Mouse (Mus musculus) central nervous system, embryonic 11.5 days (tissue): ENCODE measurements around the gene Isg20. TPM values are rescaled to one million over a fixed set of nuclear protein-coding genes. Genes with fewer than 3 reads are reported as not detected.

Experiments used
- polyA plus RNA-seq: library from polyadenylated mRNA; depleted of rRNA; stranded (reverse); fragments of >200 nt; gene quantifications from 2 replicates; pipeline ENCODE4 v1.2.3, GENCODE M21; 2012; rRNA removed

Isg20 gene
- polyA plus RNA-seq = 1.1 and 1.9 TPM in 2 replicates

DNA sequence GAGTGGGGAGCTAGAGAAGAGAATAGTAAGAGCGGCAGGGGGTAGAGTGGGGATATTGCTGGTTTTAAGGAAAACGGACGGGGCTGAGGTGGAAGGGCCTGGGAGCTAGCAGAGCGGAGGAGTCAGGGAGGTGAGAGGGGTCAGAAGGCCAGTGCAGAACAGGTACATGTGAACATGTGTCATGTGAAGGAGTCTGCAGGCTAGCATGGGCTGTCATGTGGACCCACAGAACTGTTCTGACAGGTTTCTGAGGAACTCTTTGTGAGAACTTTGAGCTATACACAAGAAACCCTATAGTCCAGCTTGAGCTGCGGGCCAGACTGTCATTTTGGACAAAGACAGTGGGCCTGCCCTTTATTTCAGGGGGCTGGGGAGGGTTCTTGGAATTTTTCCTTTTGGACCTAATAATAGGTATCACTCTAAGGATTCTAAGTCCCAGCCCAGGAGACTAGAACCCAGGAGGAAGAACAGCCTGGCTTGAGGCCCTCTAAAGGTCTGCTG, at the start of gene Isg20:
Isg20 (plus strand) TSS at position 451 of the 501 bp plus-strand sequence.

GRCm38 (mm10) chr7:78895653-78896333, 17.4 kb upstream of the Isg20 start, which contains the start of gene Aen:
Gene Aen, plus strand, starts transcription at chr7:78895854.

Other genes with a start within 250 kb of the Isg20 start
- gene Ntrk3, start 175.4 kb upstream of the Isg20 start, polyA plus RNA-seq = 12.0 and 12.9 TPM in 2 replicates
- gene Mrps11, start 130.3 kb upstream of the Isg20 start, polyA plus RNA-seq = 47.6 and 81.7 TPM in 2 replicates
- gene Mrpl46, start 129.9 kb upstream of the Isg20 start, polyA plus RNA-seq = 41.2 and 46.2 TPM in 2 replicates
- 11.9 and 19.2 TPM in 2 replicates for gene Det1, start 66.2 kb upstream of the Isg20 start, polyA plus RNA-seq
- gene Aen, start 17.6 kb upstream of the Isg20 start, polyA plus RNA-seq = 38.3 and 39.9 TPM in 2 replicates
- gene Acan, start 140.1 kb downstream of the Isg20 start, polyA plus RNA-seq = 0.08 and 2.1 TPM in 2 replicates
- 2.9 and 3.3 TPM in 2 replicates for gene Hapln3, start 217.6 kb downstream of the Isg20 start, polyA plus RNA-seq
- gene Mfge8, start 235.6 kb downstream of the Isg20 start, polyA plus RNA-seq = 42.2 and 64.5 TPM in 2 replicates